Mouse (Mus musculus): ENCODE data around the gene Olfr628. TPM values are rescaled to one million over a fixed set of nuclear protein-coding genes. Genes with fewer than 3 reads are reported as not detected.

The Olfr628 gene
- polyA plus RNA-seq, 1 experiment from 2014 or later = not detected

- 79% methylated on average over 3 of the region's 3 CpGs for WGBS
- no peak within 1 kb of the TSS for H3K9ac ChIP-seq
Observed at GRCm38 (mm10) chr7:103779598-103779997, 49.4 kb downstream of the Olfr628 start, which contains the start of gene Olfr68. Gene Olfr68, minus strand, starts transcription at chr7:103779698.

More at GRCm38 (mm10) chr7:103779598-103779997, 49.4 kb downstream of the Olfr628 start, which contains the start of gene Olfr68:
- no peak within 1 kb of the TSS for H3K4me3 ChIP-seq
- no peak within 1 kb of the TSS for H3K4me2 ChIP-seq
- no peaks in the 10 kb centered on the region for H3K36me3 ChIP-seq
- H3K4me1 ChIP-seq (replicated peaks) = no peaks in the 10 kb centered on the region
- ATAC-seq (ENCODE audit: insufficient number of reproducible peaks, low FRiP score) = no peak
- H3K27ac ChIP-seq (ENCODE audit: poor library complexity, severe bottlenecking) = no peak within 1 kb of the TSS
- H3K9me3 ChIP-seq (replicated peaks) = no peaks in the 10 kb centered on the region
- H3K27me3 ChIP-seq (replicated peaks) = no peaks in the 10 kb centered on the region

Other genes with a start within 250 kb of the Olfr628 start
- gene Olfr609, start 232.3 kb upstream of the Olfr628 start, polyA plus RNA-seq (2016; fragmentation: Nextera tagmentation; extraction: Ambion mirVana) = 0.08 TPM in 1 of 2 replicates, not detected in the other
- gene Olfr610, start 218.3 kb upstream of the Olfr628 start, polyA plus RNA-seq (2016; fragmentation: Nextera tagmentation; extraction: Ambion mirVana) = not detected in 2 replicates
- not detected in 2 replicates for gene Olfr611, start 209.5 kb upstream of the Olfr628 start, polyA plus RNA-seq (2016; fragmentation: Nextera tagmentation; extraction: Ambion mirVana)
- gene Olfr612, start 187.7 kb upstream of the Olfr628 start, polyA plus RNA-seq (2016; fragmentation: Nextera tagmentation; extraction: Ambion mirVana) = not detected in 2 replicates
- not detected in 2 replicates for gene Olfr613, start 182.3 kb upstream of the Olfr628 start, polyA plus RNA-seq (2016; fragmentation: Nextera tagmentation; extraction: Ambion mirVana)
- gene Olfr615, start 174.3 kb upstream of the Olfr628 start, polyA plus RNA-seq (2016; fragmentation: Nextera tagmentation; extraction: Ambion mirVana) = not detected in 2 replicates
- gene Olfr616, start 161.2 kb upstream of the Olfr628 start, polyA plus RNA-seq (2016; fragmentation: Nextera tagmentation; extraction: Ambion mirVana) = not detected in 2 replicates
- gene Olfr617, start 157.3 kb upstream of the Olfr628 start, polyA plus RNA-seq (2016; fragmentation: Nextera tagmentation; extraction: Ambion mirVana) = not detected in 2 replicates
- gene Olfr618, start 140.3 kb upstream of the Olfr628 start, polyA plus RNA-seq (2016; fragmentation: Nextera tagmentation; extraction: Ambion mirVana) = not detected in 2 replicates
- not detected in 2 replicates for gene Olfr619, start 129.8 kb upstream of the Olfr628 start, polyA plus RNA-seq (2016; fragmentation: Nextera tagmentation; extraction: Ambion mirVana)
- not detected in 2 replicates for gene Olfr620, start 117.8 kb upstream of the Olfr628 start, polyA plus RNA-seq (2016; fragmentation: Nextera tagmentation; extraction: Ambion mirVana)
- gene Olfr622, start 87.7 kb upstream of the Olfr628 start, polyA plus RNA-seq (2016; fragmentation: Nextera tagmentation; extraction: Ambion mirVana) = not detected in 2 replicates
- gene Olfr623, start 66.7 kb upstream of the Olfr628 start, polyA plus RNA-seq (2016; fragmentation: Nextera tagmentation; extraction: Ambion mirVana) = not detected in 2 replicates
- 0.03 and 0.04 TPM in 2 replicates for gene Olfr624, start 59.2 kb upstream of the Olfr628 start, polyA plus RNA-seq (2016; fragmentation: Nextera tagmentation; extraction: Ambion mirVana)
- not detected in 2 replicates for gene Olfr625-ps1, start 47.7 kb upstream of the Olfr628 start, polyA plus RNA-seq (2016; fragmentation: Nextera tagmentation; extraction: Ambion mirVana)
- gene Olfr243, start 15.7 kb upstream of the Olfr628 start, polyA plus RNA-seq (2016; fragmentation: Nextera tagmentation; extraction: Ambion mirVana) = not detected in 2 replicates
- gene Olfr629, start 14.6 kb downstream of the Olfr628 start, polyA plus RNA-seq (2016; fragmentation: Nextera tagmentation; extraction: Ambion mirVana) = 0.08 TPM in 1 of 2 replicates, not detected in the other
- not detected in 2 replicates for gene Olfr630, start 27.0 kb downstream of the Olfr628 start, polyA plus RNA-seq (2016; fragmentation: Nextera tagmentation; extraction: Ambion mirVana)
- gene Olfr69, start 41.2 kb downstream of the Olfr628 start, polyA plus RNA-seq (2016; fragmentation: Nextera tagmentation; extraction: Ambion mirVana) = not detected in 2 replicates
- not detected in 2 replicates for gene Olfr68, start 49.3 kb downstream of the Olfr628 start, polyA plus RNA-seq (2016; fragmentation: Nextera tagmentation; extraction: Ambion mirVana)
- gene Olfr67, start 61.4 kb downstream of the Olfr628 start, polyA plus RNA-seq (2016; fragmentation: Nextera tagmentation; extraction: Ambion mirVana) = not detected in 2 replicates
- gene Hbb-bt, start 83.6 kb downstream of the Olfr628 start, polyA plus RNA-seq (2016; fragmentation: Nextera tagmentation; extraction: Ambion mirVana) = 3,072 and 3,403 TPM in 2 replicates
- 2,689 and 3,022 TPM in 2 replicates for gene Hbb-bs, start 97.7 kb downstream of the Olfr628 start, polyA plus RNA-seq (2016; fragmentation: Nextera tagmentation; extraction: Ambion mirVana)
- gene Hbb-bh2, start 110.1 kb downstream of the Olfr628 start, polyA plus RNA-seq (2016; fragmentation: Nextera tagmentation; extraction: Ambion mirVana) = 0.50 and 0.56 TPM in 2 replicates
- 2,015 and 2,280 TPM in 2 replicates for gene Hbb-bh1, start 112.8 kb downstream of the Olfr628 start, polyA plus RNA-seq (2016; fragmentation: Nextera tagmentation; extraction: Ambion mirVana)
- 31,254 and 35,001 TPM in 2 replicates for gene Hbb-y, start 122.8 kb downstream of the Olfr628 start, polyA plus RNA-seq (2016; fragmentation: Nextera tagmentation; extraction: Ambion mirVana)
- not detected in 2 replicates for gene Olfr66, start 155.9 kb downstream of the Olfr628 start, polyA plus RNA-seq (2016; fragmentation: Nextera tagmentation; extraction: Ambion mirVana)
- gene Olfr64, start 164.1 kb downstream of the Olfr628 start, polyA plus RNA-seq (2016; fragmentation: Nextera tagmentation; extraction: Ambion mirVana) = not detected in 2 replicates
- gene Olfr65, start 173.1 kb downstream of the Olfr628 start, polyA plus RNA-seq (2016; fragmentation: Nextera tagmentation; extraction: Ambion mirVana) = not detected in 2 replicates
- gene Olfr631, start 198.5 kb downstream of the Olfr628 start, polyA plus RNA-seq (2016; fragmentation: Nextera tagmentation; extraction: Ambion mirVana) = not detected in 2 replicates
- not detected in 2 replicates for gene Olfr632, start 204.0 kb downstream of the Olfr628 start, polyA plus RNA-seq (2016; fragmentation: Nextera tagmentation; extraction: Ambion mirVana)
- not detected in 2 replicates for gene Olfr633, start 214.1 kb downstream of the Olfr628 start, polyA plus RNA-seq (2016; fragmentation: Nextera tagmentation; extraction: Ambion mirVana)
- gene Olfr635, start 240.8 kb downstream of the Olfr628 start, polyA plus RNA-seq (2016; fragmentation: Nextera tagmentation; extraction: Ambion mirVana) = not detected in 2 replicates